Mouse (Mus musculus): Measurements from ENCODE around the gene Gstk1.

- TF ChIP-seq CTCF (IDR thresholded peaks at IDR 0.05; ENCODE audit: low read depth) (no peak), EP300 (IDR thresholded peaks at IDR 0.05; ENCODE audit: low read depth) (no peak)
Measured at GRCm38 (mm10) chr6:42231191-42231590, 14.5 kb upstream of the Gstk1 start.

All from heart, postnatal 0 days (tissue).